15 mouse cellular contexts compared by ENCODE assay signal in genomic region chr11:58021095-58021494, GRCm38 (mm10). TPM values are rescaled to one million over a fixed set of nuclear protein-coding genes. Genes with fewer than 3 reads are reported as not detected.
DNase-seq lines count a peak whose midpoint lies in the region; ATAC-seq and TF ChIP-seq lines count a peak whose summit lies in the region.
"Had no signal": no experiment of that assay in that cellular context is flagged by ENCODE, and none has a peak within 500 bp of the region (broad histone marks: within the 10 kb centered on the region; RNA-seq: fewer than 3 reads in every experiment).

No protein-coding gene starts in this region.

- no peaks in the 10 kb centered on the region for H3K36me3 ChIP-seq in lung, embryonic 15.5 days
- H3K36me3 ChIP-seq in intestine, embryonic 16.5 days (ENCODE audit: control insufficient read depth, insufficient read depth, low read length), result no peaks in the 10 kb centered on the region
- no peaks in the 10 kb centered on the region for H3K36me3 ChIP-seq in stomach, embryonic 15.5 days
- H3K36me3 ChIP-seq: hindbrain, embryonic 12.5 days; midbrain, embryonic 12.5 days had no signal

- H3K4me2 ChIP-seq in lung, embryonic 15.5 days, result no peak overlapping the region
- H3K4me2 ChIP-seq in intestine, embryonic 16.5 days (ENCODE audit: low read depth, low read length), result peak overlapping the region; percentile 21; the same call in 1 of the 2 replicates
- peak overlapping the region; percentile 9; the same call in 1 of the 2 replicates for H3K4me2 ChIP-seq in stomach, embryonic 15.5 days
- H3K4me2 ChIP-seq: hindbrain, embryonic 12.5 days; midbrain, embryonic 12.5 days had no signal

- H3K4me1 ChIP-seq in lung, embryonic 15.5 days, result peaks cover 73% of the 10 kb centered on the region
- peaks cover 67% of the 10 kb centered on the region for H3K4me1 ChIP-seq in intestine, embryonic 16.5 days (ENCODE audit: control insufficient read depth, insufficient read depth, low read length)
- peaks cover 47% of the 10 kb centered on the region for H3K4me1 ChIP-seq in stomach, embryonic 15.5 days

- H3K27ac ChIP-seq in gastrocnemius, adult 2 months, result peak overlapping the region; percentile 74
- H3K27ac ChIP-seq in lung, embryonic 15.5 days, result peak overlapping the region; percentile 47
- H3K27ac ChIP-seq in intestine, embryonic 16.5 days (ENCODE audit: low read length), result peak overlapping the region; percentile 73
- H3K27ac ChIP-seq in stomach, embryonic 15.5 days, result peak overlapping the region; percentile 67
- H3K27ac ChIP-seq: hindbrain, embryonic 12.5 days; midbrain, embryonic 12.5 days had no signal

- H3K9me3 ChIP-seq in lung, embryonic 15.5 days, result no peaks in the 10 kb centered on the region
- no peaks in the 10 kb centered on the region for H3K9me3 ChIP-seq in intestine, embryonic 16.5 days (ENCODE audit: control insufficient read depth, low read length)
- H3K9me3 ChIP-seq in stomach, embryonic 15.5 days, result no peaks in the 10 kb centered on the region
- H3K9me3 ChIP-seq: hindbrain, embryonic 12.5 days; midbrain, embryonic 12.5 days had no signal

- no peak for ATAC-seq in lung, embryonic 15.5 days (ENCODE audit: borderline replicate concordance, extremely low read depth, low FRiP score, low TSS enrichment)
- ATAC-seq in intestine, embryonic 16.5 days, result no peak
- ATAC-seq in stomach, embryonic 15.5 days (ENCODE audit: insufficient read depth, low FRiP score, low read depth), result no peak
- ATAC-seq: Patski had no signal

- WGBS in lung, embryonic 15.5 days, result 33% methylated on average over 1 of the region's 1 CpGs
- WGBS in intestine, embryonic 16.5 days, result 32% methylated on average over 1 of the region's 1 CpGs
- WGBS in stomach, embryonic 15.5 days, result 31% methylated on average over 1 of the region's 1 CpGs

- no peak overlapping the region for H3K9ac ChIP-seq in lung, embryonic 15.5 days
- H3K9ac ChIP-seq in intestine, embryonic 16.5 days (ENCODE audit: low read depth, low read length), result no peak overlapping the region
- H3K9ac ChIP-seq in stomach, embryonic 15.5 days, result no peak overlapping the region
- H3K9ac ChIP-seq: hindbrain, embryonic 12.5 days; midbrain, embryonic 12.5 days had no signal

- no peak for TF ChIP-seq CTCF in gastrocnemius, adult 2 months (IDR thresholded peaks at IDR 0.05)

- peak overlapping the region; percentile 2 for H3K4me3 ChIP-seq in gastrocnemius, adult 2 months
- H3K4me3 ChIP-seq in lung, embryonic 15.5 days, result no peak overlapping the region
- H3K4me3 ChIP-seq in intestine, embryonic 16.5 days (ENCODE audit: low read length), result no peak overlapping the region
- H3K4me3 ChIP-seq in stomach, embryonic 15.5 days (replicated peaks), result no peak overlapping the region
- H3K4me3 ChIP-seq: hindbrain, embryonic 12.5 days; midbrain, embryonic 12.5 days had no signal

- DNase-seq in gastrocnemius, adult 2 months, result no peak
- no peak for DNase-seq in gastrocnemius, postnatal 36 days
- DNase-seq in lung, postnatal 4 days, result no peak
- no peak for DNase-seq in right cerebral cortex, postnatal 4 days
- no peak for DNase-seq in cerebellum, adult 11-12 months
- DNase-seq: adrenal gland, postnatal 14 days; cerebellum, adult 9-11 months; kidney, postnatal 36 days; thymus, adult 2 months had no signal

- H3K27me3 ChIP-seq in lung, embryonic 15.5 days, result no peaks in the 10 kb centered on the region
- no peaks in the 10 kb centered on the region for H3K27me3 ChIP-seq in intestine, embryonic 16.5 days (replicated peaks; ENCODE audit: control insufficient read depth, insufficient read depth, low read length)
- H3K27me3 ChIP-seq in stomach, embryonic 15.5 days (replicated peaks), result no peaks in the 10 kb centered on the region
- H3K27me3 ChIP-seq: hindbrain, embryonic 12.5 days; midbrain, embryonic 12.5 days; Patski had no signal

- intact Hi-C loops in gastrocnemius, adult 2 months (cut with DNase I), result no loop called here
- intact Hi-C loops in gastrocnemius, postnatal 36 days (cut with DNase I), result loop anchor here (2.0 to 5.0 kb wide), 2 partner anchors 41 to 70 kb away; no protein-coding TSS in a partner anchor

RNA-seq across cellular contexts. Expression of gene Larp1, which starts 12.2 kb away (rescaled TPM):
- 10 to 100 TPM; 90.4 to 98.4 TPM for total RNA-seq in gastrocnemius, adult 2 months (2021)
- 10 to 100 TPM; 81.7 to 82.8 TPM for total RNA-seq in gastrocnemius, postnatal 36 days (2021)
- 19.0 and 19.5 TPM in 2 replicates for polyA plus RNA-seq in lung, embryonic 15.5 days (2015; fragmentation: Nextera tagmentation; extraction: Ambion mirVana)
- 16.5 and 16.7 TPM in 2 replicates for polyA plus RNA-seq in intestine, embryonic 16.5 days (2015; fragmentation: Nextera tagmentation; extraction: Ambion mirVana)
- polyA plus RNA-seq in stomach, embryonic 15.5 days (2015; fragmentation: Nextera tagmentation; extraction: Ambion mirVana), result 25.6 and 27.4 TPM in 2 replicates
